Mouse (Mus musculus): ENCODE data around the gene Map7d2.

GRCm38 (mm10) chrX:159474799-159475198, 60.4 kb downstream of the Map7d2 start:
- no peak for TF ChIP-seq POLR2A (IDR thresholded peaks at IDR 0.05; ENCODE audit: low read depth, low read length)
- TF ChIP-seq CTCF (IDR thresholded peaks at IDR 0.05; ENCODE audit: borderline replicate concordance, insufficient read depth, low read length): no peak
